Mouse (Mus musculus): ENCODE data around the gene Slc24a3.

Gene Slc24a3

DNA sequence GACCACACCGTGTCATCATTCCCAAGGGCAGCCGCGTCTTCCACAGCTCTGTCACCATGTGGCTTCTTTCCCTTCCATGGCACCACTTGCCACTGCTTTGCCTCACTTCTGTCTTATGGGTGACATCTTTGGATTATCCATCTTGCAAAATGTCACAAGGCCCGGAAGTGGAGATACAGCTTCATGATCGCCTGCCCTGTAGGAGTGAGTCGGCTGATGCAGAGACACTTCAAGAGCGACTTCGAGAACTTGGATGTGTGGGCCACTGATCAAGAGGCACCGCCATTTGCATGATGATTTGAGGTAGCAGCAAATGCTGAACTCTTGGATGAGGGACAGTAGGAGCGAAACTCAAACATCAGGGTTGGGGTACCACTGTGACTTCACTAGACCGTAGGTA lies 46.0 kb downstream of the Slc24a3 start:
- no peak for DNase-seq (ENCODE audit: extremely low spot score)

DNA sequence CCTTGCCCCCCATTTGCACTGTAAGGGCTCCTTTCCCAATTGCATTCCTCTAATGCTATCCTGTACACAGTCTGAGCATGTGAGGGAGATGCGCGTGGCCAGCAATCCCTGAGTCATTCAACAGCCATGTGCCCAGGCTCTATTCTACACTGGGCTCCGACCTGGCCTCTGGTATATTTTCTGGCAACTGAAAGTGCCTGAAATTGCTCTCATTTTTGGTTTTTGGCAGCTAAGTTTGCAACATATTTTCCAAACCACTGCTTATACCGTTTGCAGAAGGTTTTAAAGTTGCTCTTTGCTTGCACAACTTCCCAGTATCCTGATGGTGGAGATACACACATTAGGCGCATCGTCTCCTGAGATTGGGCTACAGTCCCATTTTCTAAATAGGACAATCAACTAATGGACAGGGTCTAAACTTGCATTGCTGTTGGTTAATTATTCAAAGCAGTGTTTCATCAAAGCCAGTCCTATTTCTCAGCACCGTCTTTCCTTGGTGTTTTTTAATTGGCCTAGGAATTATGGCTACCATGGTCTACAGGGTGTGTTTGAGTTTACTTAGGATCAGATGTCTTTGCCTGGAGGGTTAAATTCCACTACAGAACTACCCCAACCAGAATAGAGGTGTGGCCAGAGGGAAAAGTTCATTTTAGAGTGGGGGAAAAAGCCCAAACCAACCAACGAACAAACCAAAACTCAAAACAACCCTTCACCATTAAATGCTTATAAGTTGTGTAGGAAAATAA lies 46.7 kb downstream of the Slc24a3 start:
- DNase-seq (ENCODE audit: extremely low spot score), result no peak

DNA sequence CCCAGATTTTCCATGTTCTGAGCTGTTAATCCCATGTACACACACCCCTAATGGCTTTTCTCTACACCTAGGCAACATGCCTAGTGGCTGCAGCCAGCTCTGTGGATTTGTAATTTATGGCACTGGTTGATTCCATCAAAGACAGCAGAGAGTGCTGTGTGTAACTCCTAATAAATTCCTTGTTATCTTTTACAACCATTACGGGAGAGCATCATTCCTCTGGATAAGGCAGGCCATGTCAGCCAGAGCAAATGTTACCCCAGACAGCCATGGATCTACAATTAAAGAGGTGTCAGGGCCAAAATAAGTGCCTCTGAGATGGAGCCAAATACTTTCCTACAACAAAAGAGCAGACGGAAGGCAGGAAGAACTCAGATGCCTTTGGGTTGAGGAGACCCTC lies 49.0 kb downstream of the Slc24a3 start:
- DNase-seq (ENCODE audit: extremely low spot score), result no peak

DNA sequence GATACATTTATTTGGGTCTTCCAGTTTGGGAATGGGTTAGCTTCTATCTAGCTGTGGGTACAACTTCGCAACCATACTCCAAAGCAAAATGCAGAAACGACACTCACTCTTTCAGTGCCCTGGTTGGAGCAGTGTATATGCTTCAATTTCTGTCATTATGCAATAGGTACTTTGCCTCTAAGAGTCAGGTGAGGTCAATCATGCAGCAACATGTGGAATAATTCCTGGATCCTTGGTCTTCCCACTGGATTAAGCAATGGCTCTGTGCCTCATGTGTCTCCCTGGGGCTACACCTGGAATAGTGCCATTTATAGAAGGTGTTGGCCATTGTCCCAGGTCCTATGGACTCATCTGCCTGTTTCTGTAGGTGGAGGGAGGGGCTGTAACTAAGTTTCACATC lies 49.9 kb downstream of the Slc24a3 start:
- DNase-seq (ENCODE audit: extremely low spot score), result no peak

DNA sequence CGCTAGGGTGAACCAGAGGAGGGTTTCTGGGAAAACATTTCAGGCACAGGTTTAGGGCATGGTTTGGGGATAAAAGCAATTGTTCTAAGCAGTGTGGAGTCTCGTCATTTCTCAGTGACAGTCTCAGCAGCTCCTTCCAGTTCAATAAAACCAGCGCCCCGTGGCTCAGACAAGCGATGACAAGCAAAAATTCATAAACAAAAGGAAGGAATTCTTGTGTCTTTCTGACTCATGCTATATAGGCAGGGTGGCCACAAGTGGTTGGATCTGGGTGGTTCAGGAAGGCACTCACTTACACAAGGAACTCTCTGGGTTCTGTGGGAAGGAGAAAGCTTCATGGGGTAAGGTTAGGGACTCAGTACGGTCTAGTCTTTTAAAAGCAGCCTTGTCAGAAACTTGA lies 51.7 kb downstream of the Slc24a3 start:
- DNase-seq (ENCODE audit: extremely low spot score), result no peak

DNA sequence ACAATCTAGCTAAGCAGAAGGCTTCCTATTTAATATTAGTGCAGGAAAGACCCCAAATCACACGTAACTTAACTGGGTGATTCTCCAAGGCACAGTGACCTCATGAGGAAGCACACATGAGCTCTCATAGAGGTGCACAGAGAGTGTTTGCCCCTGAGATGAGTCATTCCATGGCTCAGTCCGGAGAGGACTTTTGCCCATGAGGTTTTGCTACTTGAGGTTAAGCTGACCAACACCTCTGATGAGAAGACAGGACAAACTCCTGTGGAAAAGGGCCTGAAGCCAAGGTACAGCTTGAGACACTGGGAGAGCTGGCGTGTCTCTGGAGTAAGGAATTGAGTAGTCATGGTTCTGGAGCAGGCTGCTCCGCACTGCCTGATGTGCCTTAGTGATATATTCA lies 56.1 kb downstream of the Slc24a3 start:
- no peak for DNase-seq (ENCODE audit: extremely low spot score)

DNA sequence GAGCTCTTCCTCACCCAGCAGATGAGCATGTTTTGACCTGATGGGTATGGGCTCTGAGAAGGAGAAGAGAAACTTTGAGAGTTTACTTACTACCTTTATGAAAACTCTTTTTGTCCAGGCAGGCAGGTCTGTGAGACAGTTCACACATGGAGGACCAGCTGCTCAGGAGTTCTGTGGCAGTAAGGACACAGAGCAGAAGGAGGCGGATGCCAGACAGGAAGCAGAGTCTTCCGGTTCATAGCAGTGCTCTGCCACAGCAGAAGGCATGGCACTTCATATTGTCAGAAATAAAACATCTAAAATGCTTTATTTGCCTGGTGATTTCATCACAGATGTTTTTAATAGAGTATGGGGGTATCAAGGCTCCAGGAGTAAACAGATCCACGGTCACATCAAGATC lies 58.1 kb downstream of the Slc24a3 start:
- DNase-seq (ENCODE audit: extremely low spot score), result no peak

DNA sequence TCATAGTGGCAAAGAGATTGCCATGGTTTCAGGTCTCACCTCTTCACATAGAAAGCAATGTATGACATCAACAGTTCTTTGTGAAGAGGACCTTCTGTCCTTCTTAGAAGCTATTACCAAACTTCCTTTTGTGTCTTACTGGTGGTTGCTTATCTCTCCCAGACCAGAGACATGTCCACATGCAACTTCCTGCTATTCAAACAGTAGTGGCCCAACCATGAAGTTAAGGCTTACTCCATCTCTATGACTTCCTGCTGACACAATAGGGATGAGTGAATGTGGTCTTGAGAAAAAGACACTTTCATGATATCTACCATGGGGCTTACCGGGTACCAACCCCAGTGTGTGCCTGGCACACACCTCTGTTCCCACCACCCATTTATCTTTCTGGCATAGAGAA lies 58.5 kb downstream of the Slc24a3 start:
- DNase-seq (ENCODE audit: extremely low spot score), result no peak

DNA sequence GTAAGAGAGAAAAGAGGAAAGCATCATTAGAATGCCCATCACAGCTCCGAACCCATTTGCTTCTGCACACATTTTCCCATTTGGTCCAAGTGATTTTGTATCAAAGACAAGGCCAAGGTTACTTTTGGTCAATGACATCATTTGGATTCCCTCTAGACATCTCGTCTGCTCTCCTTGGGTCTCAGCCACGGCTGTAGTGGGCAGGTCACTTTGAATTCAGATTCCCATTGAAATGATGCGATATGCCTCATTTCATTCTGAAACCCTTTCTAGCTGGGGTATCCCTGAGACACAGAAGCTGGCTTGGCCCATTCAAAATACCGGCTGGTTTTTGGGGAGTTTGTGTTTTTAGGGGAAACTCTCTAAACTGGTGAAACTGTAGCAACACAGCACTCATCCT lies 59.8 kb downstream of the Slc24a3 start:
- DNase-seq (ENCODE audit: extremely low spot score), result no peak

DNA sequence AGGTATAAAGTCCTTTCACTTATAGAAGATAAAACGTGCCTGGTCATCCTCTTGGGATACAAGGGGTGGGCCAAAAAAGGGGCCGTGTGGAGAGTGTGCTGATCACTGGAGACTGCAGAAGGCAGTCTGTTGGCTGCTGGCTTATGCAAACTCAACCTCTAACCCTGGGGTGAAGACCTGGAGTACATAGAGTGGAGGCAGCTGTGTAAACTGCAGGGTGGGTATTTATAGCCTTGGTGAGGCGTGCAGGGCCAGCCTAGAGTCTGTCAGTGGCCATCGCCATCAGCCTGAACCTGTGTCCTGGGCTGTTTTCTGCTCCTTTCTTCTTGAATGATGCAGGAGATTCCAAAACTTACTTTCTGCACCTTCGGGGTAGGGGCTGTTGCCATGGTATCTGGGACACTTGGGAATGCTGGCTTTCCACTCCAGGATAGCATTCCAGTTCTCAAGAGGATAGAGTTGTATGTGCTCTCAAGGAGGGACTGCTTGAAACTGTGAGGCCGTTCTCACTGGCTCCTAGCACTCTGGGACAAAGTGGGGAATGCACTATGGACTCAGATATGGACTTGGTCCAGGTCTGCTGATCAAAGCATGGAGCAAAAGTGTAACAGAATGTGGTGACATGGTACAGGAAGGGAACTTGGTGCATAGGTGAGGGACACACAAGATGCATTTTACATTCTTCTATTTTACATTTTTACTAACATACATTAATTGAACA lies 65.4 kb downstream of the Slc24a3 start:
- DNase-seq (ENCODE audit: extremely low spot score), result peak; percentile 60

DNA sequence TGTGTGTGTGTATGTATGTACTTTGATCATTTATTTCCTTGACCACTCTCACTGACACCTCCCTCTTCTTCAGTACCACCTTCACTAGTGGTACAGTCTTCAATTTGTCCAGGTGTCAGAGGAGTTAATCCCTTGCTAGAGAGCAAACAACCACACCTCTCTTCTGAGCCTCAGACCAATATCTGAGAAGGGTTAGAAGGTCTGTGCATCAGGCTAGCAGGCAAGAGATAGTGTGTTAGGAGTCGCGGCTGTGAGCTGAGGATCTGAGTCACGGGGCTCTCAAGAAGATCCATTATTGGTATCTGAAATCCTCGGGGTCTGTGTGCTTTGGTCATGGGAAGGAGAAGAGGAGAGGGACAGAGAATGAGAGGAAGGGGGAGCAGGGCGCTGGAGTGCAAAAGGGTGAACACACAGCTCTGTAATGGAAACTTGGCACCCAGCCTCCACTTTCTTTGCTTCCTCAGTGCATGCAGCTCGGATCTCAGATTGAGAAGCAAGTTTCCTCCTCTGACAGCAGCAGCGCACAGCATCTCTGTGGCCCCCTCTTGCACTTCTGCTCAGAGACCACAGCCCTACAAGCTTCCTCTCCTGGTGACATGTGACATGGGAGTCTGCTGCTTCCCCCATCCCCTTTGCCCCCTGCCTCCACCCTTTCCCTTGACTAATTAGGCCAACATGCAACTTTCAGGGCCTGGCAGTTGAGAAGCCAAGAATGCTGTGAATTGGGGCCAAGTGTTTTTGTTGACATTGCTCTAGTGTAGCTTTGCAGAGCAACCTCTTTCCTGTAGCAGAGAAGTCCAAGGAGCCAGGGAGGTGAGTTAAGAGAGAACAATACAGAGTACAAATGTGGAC lies 66.2 kb downstream of the Slc24a3 start:
- DNase-seq (ENCODE audit: extremely low spot score), result peak; percentile 27

DNA sequence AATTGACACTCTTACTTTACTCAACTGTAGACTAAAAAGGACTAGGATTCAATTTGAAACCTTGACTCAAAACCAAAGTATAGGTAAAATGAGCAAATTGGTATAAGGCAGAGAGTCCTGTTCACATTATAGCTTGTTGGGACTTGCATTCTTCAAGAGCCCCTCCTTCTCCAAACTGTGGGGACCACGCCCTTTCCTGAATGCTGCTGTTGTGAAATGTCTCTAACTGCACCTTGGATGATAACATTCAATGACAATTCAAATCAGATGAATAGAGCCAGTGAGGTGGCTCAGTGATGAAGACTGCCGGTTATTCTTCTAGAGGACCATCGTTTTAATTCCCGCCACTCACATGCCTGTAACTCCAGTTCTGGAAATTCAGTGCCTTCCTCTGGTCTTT lies 78.8 kb downstream of the Slc24a3 start:
- no peak for DNase-seq (ENCODE audit: extremely low spot score)

DNA sequence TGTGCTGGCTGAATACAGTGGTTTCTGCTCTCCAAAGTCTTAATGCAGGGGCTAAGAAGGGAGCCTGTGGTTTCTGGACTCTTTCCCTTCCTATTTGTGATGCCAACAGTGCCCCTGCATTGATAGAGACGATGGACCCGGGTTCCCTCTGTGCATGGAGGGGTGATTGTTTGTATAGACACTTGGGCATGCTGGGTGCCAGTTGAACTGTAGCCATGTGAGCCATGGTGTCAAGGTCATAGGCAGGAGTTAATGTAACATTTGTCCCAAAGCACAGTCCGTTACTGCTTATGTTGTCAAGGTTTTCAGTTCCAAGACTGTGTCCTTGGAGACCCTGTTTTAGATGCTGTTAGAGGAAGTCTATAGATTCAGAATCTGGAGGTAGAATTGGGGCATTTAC lies 80.6 kb downstream of the Slc24a3 start:
- DNase-seq (ENCODE audit: extremely low spot score), result no peak

DNA sequence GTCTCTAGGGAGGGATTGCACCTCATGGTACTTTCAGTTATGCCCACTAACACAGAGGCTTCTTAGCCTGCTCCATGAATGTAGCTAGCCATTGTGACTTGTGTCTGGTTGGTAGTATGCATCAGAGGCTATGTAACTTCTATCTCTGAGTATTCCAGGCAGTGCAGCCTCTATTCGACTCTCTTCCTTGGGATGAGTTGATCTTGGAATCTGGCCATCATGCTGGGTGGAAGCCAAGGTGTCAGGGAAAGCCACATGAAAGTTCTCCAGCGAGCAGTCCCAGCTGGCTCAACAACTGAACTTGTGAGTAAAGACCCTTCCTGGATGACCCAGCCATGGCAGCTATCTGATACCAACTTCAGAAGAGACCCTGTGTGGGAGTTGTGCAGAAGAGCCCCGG lies 89.8 kb downstream of the Slc24a3 start:
- DNase-seq (ENCODE audit: extremely low spot score), result no peak

DNA sequence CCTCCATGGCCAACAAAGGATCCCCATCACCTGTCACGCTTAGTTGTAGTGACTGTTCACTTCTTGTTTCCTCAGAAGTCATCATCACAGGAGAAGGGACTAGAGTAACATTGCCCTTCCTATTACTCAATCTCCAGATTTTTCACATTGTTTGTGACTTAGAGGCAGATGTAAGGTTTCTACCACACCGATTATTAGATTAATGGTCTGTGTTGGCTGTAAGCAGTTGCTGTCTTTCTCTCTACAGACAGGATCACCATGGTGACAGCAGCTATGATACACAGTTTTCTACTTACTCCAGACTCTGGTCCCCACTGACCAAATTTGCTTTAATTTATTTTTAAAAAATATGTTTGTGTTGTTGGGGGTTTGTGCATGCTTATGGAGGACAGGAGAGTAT lies 90.3 kb downstream of the Slc24a3 start:
- no peak for DNase-seq (ENCODE audit: extremely low spot score)

DNA sequence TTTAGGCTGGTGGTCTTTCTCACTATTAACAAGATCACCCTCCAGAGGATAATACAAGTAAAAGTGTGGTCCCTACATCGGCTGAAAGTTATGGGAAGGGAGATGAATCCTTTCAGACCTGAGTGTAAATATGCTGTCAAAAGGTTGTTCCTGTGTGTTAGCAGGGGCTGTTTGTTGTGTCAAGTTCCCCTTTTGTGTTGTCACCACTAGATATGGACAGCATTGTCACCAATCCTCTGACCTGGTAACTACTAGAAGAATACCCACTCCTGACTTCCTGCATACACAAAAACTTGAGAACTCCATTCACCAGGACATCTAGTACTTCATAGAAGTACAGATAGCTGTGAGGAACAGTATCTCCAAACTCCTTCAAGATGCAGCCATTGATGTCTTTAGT lies 93.0 kb downstream of the Slc24a3 start:
- no peak for DNase-seq (ENCODE audit: extremely low spot score)

DNA sequence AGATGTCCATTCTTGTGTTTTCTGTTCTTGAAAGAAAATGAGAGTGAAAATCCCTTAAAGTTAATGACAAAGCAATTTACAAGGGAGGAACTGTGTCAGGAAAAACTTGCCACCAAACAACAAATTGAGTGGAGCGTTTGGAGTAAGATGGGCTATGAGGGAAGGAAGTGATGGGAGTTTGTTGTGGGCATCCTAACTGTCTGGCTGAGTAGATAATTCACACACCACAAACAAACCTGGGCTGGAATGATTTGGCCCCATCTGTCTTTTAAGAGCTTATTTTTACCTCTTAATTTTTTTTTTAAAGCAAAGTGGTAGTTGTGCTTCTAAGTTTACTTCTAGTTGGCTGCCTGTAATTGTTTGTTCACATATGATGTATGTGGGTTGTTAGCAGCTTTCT lies 94.6 kb downstream of the Slc24a3 start:
- no peak for DNase-seq (ENCODE audit: extremely low spot score)

DNA sequence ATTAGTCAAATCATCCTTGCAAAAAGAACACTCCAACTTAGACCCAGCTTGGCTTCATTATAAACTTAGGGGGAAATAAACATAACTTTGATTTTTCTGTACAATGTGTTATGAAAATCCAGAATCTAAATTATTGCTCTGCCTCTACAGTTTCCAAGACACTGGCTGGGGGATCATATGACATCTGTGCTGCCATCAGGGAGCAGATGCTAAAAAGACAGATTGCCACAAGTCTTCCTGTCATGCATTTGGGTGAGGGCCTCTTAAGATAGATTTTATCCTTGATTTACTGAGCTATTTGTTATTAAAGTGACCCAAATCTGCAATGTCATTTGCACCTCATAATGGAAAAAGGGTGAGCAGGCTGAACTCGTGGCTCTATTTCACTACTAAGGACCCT lies 99.2 kb downstream of the Slc24a3 start:
- DNase-seq (ENCODE audit: extremely low spot score), result no peak

DNA sequence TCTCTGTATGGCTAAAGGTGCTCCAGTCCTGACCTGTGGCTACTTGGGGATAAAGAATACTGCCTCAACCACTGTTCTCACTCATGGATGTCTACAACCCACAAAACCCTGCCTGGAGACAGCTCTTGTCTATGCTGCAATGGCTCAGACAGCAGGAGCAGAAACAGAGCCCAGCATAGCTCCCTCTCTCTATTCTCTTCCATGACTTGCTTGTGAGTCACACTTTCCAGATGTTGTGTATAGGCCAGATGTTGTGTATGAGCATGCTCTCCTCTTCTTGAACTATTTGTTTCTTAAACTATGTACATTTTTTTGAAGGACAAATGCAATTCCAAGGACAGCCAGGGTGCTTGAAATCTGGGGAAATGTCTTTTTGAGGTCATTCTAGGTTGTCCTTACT lies 101.4 kb downstream of the Slc24a3 start:
- no peak for DNase-seq (ENCODE audit: extremely low spot score)

DNA sequence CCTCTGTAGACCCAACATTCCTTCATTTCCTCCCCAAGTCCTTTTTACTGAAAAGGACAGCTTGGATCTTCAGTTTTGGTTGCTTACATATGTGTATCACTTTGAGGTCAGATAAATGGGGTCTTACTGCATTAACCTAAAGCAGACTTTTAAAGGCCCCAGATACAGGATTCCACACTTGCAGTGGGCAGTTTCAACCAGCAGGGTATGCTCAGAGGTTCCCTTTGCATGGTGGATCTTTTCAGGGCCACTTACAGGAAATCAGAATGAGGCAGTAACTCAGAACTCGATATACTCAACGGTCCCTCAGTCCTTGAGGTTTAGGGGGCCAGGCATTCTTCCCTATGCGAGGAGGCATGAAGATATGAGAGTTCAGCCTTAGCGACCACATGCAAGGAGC lies 101.9 kb downstream of the Slc24a3 start:
- no peak for DNase-seq (ENCODE audit: extremely low spot score)

DNA sequence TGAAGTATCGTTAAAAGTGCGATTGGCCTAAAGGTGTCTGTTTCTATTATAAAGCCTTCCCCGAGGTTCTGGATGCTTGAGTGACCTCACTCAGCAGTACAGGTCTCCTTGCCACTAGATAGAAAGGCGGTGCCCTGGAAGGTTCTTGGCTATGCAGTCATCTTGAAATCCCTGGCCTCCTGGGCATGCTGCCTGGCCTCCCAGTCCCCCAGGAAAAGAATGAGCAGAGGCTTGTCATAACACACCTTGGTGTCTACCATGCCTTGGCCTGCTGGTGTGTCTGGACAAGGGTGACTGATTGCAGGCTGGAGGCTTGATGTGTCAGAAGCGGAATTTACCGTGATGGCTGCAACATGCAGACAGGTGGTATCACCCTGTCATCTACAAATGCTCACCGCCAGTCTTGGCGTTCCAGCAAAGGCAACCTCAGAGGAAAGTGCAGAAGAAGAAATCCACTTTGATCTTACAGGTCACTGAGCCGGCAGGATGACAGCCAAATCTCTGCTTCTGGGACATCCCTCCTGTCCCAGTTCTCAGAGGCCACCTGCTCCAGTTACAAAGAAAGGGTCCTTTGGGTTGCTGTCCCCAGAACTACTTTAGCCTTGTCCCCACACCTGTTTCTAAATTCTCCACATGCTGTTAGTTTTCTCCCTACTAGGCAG lies 106.6 kb downstream of the Slc24a3 start:
- DNase-seq (ENCODE audit: extremely low spot score), result no peak

DNA sequence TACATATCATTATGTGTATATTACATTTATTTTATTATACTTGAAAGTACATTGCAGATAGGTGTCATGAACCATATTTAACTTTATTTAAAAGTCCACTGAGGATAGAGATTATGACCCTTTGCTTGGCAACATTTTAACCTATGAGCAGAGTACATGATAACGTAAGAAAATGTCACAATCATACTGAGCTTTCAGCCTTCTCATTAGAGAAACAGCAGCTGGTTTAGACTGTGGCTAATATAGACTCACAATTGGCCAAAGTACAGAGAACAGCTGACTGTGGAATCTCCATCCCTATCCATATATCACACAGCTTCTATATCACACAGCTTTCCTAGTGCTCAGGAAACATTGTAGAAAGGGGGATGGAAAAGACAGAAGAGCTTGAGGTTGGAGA lies 111.8 kb downstream of the Slc24a3 start:
- no peak for DNase-seq (ENCODE audit: extremely low spot score)
